Mouse (Mus musculus): ENCODE results near the gene Cd69.

Gene Cd69

GRCm38 (mm10) chr6:129232005-129232841 lies 43.0 kb downstream of the Cd69 start:
- in situ Hi-C loops (cut with MboI; ENCODE audit: unreplicated experiment in 2 of 2): loop anchor here in 1 of 2 experiments (5.0 kb wide), 1 partner anchor 40 kb away; no protein-coding TSS in a partner anchor

DNA sequence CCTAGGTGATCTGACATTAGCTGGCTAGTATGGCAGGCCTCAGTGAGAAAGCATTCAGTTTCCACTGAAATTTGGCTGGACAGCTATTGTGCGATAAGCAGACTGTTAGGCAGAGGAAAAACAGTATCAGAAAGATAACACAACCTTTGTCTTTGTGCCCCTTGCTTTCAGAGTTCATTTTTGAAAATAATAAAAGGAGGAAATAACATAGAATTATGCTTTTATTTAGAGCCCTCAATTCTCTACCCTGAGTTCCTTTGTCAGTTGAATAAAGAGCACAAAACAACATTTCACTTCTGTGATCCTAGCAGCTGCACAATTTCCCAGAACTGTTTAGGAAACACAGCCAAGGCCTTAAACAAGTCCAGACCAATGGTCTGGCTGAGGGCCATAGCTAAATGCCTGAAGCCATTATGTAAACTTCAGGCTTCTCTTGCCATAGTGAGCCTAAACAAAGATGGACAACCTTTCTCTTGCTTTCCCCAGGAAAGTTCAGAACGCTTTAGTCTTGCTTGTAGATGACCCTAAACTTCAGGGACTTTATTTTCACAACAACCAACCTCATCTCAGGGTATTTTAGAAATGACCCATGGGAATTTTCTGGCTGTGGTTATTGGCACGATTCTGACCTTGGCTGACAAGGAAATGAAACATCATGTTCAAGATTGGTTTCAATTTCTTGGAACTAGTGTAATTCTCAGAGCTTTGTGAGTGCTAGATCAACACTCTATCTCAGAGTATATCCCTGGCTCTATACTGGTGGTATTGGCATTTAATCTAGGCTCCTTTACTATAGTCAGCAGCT lies 45.3 kb downstream of the Cd69 start:
- in situ Hi-C loops (cut with MboI; ENCODE audit: unreplicated experiment in 2 of 2): loop anchor here in 1 of 2 experiments (5.0 kb wide), 1 partner anchor 38 kb away; no protein-coding TSS in a partner anchor

- in situ Hi-C loops (cut with MboI; ENCODE audit: unreplicated experiment in 2 of 2): no loop called here
These were observed 46.1 kb downstream of the Cd69 start for GRCm38 (mm10) chr6:129228935-129229773.

DNA sequence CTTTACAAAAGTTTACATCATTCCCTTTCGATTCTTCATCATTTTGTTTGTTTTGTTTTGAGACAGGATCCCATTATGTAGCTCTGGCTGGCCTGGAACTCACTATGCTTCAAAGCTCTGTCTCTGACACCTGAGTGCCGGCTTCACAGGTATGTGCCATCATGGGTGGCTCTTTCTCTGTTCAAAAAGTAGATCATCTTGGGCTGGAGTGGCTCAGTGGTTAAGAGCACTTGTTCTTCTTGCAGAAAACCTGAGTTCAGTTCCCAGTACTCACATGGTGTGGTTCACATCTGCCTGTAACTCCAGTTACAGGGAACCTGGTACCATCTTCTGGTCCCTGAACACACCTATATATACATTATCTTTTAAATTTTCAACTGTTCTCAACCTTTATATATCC lies 50.2 kb downstream of the Cd69 start:
- in situ Hi-C loops (cut with MboI; ENCODE audit: unreplicated experiment in 2 of 2): no loop called here

DNA sequence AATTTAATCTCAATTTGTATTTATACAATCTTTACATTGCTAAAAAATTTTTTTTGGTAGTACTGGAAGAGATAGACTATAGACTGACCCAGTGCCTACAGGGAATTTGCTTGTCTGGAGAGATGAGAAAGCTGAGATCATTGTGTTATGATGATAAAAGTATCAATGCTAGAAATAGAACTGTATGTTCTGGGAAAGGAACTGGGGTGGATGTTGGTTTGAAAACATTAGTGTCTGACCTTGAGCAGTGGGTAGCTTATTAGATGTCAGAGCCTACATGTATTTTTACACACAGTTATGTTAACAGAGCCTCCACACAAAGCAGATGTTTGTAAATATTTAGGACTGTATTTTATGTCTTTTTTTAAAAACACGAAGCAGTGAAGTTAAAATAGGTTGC lies 51.1 kb downstream of the Cd69 start:
- in situ Hi-C loops (cut with MboI; ENCODE audit: unreplicated experiment in 2 of 2): no loop called here

- in situ Hi-C loops (cut with MboI; ENCODE audit: unreplicated experiment in 2 of 2): no loop called here
These were observed 51.6 kb downstream of the Cd69 start for GRCm38 (mm10) chr6:129223611-129224010.

DNA sequence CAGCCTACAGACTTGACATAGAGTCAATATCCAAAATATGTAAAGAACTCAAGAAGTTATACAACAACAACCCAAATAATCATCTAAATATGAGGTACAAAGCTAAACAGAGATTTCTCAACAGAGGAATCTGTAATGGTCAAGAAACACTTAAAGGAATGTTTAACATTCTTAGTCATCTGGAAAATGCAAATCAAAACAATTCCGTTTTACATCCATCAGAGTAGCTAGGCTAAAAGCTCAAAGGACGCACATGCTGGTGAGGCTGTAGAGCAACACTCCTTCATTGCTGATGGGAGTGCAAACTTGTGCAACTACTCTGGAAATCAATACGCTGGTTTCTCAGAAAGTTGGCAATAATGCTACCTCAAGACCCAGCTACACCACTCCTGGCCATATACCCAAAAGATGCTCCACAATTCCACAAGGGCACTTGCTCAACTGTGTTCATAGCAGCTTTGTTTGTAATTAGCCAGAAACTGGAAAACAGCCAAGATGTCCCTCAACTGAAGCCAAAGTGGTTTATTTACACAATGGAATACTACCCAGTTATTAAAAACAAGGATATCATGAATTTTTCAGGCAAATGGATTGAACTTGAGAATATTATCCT lies 52.9 kb downstream of the Cd69 start:
- in situ Hi-C loops (cut with MboI; ENCODE audit: unreplicated experiment in 2 of 2): no loop called here

GRCm38 (mm10) chr6:129221053-129221452 lies 54.2 kb downstream of the Cd69 start:
- in situ Hi-C loops (cut with MboI; ENCODE audit: unreplicated experiment in 2 of 2): no loop called here

DNA sequence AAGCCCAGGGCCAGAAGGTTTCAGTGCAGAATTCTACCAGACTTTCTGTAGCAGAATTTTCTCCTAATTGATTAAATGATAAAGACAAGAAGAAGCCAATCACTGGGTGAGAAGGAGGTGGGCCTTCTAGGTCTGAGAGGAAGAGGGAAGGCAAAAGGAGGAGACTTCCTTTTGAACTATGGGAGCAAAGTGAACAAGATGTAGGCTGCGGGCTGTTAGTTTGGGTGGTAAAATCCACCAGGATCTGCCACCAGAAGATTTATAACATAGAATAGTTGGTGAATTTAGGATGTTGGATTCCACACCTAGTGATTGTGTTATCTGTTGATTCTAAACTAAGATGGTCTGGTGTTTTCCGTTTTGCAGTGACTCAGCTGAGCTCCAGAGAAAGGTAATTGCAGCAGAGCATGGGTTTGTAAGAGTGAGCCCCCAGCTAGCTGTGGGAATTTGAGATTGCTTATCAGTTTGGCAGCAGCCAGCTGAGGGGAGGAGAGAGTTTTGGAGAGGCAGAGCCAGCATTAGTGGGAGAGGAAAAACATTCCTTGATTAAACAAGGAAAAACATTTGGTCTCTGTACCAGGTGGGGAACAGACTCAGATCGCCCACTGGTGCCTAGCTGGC lies 55.2 kb downstream of the Cd69 start:
- in situ Hi-C loops (cut with MboI; ENCODE audit: unreplicated experiment in 2 of 2): no loop called here

- in situ Hi-C loops (cut with MboI; ENCODE audit: unreplicated experiment in 2 of 2): no loop called here
These were observed 57.0 kb downstream of the Cd69 start for GRCm38 (mm10) chr6:129218191-129218696.

Measured in v-Abl transformed pro-B cells (cell line).